Mouse (Mus musculus): ENCODE results near the gene Pcnx3.

DNA sequence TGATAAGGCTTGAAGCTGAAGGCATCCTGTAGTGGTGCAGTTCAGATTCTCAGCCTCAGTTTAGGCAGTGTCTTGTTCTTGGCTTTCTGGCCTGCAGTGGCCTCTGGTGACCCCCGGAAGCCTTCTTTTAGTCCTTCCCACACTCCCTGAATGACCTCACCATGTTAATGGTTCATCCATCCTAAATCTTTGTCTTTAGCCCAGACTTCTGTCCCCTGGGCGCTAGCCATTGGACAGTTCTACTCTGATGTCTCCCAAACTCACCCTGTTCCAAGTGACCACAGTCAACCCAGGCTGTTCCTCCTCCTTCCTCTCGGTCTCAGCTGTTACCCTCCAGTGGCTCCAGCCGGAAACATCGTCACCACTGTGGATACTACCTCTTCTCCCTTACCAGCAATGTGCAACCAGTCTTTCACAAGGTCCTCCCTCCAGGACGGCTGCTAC, 39.4 kb downstream of the Pcnx3 start:
- TF ChIP-seq CTCF (IDR thresholded peaks at IDR 0.05; ENCODE audit: low read depth, low read length) (no peak), POLR2A (IDR thresholded peaks at IDR 0.05; ENCODE audit: insufficient read depth, low read length) (no peak), EP300 (IDR thresholded peaks at IDR 0.05; ENCODE audit: insufficient read depth, low read depth, low read length) (no peak)
